Mouse (Mus musculus): ENCODE results near the gene Slit3. TPM values are rescaled to one million over a fixed set of nuclear protein-coding genes. Genes with fewer than 3 reads are reported as not detected.

Gene Slit3
- total and polyA plus RNA-seq, 3 experiments: 0.55 to 4.8 (median 2.8) TPM

DNA sequence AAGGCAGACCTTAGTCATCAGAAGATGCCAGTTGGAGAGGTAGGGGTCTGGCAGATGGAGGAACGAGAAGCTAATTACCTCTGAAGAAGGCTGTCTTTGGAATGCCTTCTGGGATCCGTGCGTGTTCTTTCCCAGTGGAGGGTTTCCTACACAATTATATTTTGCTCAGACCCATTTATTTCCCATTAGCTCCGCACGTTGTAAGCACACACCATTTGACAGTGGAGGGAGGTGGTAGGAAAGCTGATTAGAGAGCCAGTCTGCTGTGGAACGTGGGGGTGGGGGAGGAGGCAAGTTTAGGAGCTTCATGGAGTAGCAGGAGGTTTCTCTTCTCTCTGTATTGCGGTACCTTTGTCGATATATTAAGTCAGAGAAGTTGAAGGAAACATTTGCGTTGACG, 530.3 kb downstream of the Slit3 start:
- in situ Hi-C loops (cut with MboI; ENCODE audit: low pct_ligation_motif_present, low pct_unique_long_range_greater_than_20kb, low sequenced_read_pairs) (loop anchor here (25.0 kb wide), 1 partner anchor 214 kb away; no protein-coding TSS in a partner anchor), dilution Hi-C loops (cut with MboI; ENCODE audit: extremely low pct_ligation_motif_present, extremely low pct_unique_long_range_greater_than_20kb, low sequenced_read_pairs) (no loop called here)
- Histone ChIP-seq H3K4me3 (replicated peaks in 1 of 3; ENCODE audit: low read depth in 2 of 3, low read length in 2 of 3, poor library complexity in 1 of 3) (no peak overlapping the region), H3K4me2 (ENCODE audit: insufficient read depth, low read depth, poor library complexity, severe bottlenecking) (no peak overlapping the region), H3K27ac (ENCODE audit: insufficient read depth, low read depth) (no peak overlapping the region), H3K9me3 (replicated peaks; ENCODE audit: low read length) (no peaks in the 10 kb centered on the region), H3K9ac (ENCODE audit: insufficient read depth, low read depth) (no peak overlapping the region), H3K4me1 (ENCODE audit: control insufficient read depth in 1 of 2, insufficient read depth in 2 of 2) (no peaks in the 10 kb centered on the region), H3K27me3 (replicated peaks) (no peaks in the 10 kb centered on the region), H3K36me3 (replicated peaks in 1 of 2; ENCODE audit: control insufficient read depth in 1 of 2, insufficient read depth in 1 of 2, low read length in 1 of 2) (no peaks in the 10 kb centered on the region), H3K79me2 (replicated peaks; ENCODE audit: control insufficient read depth, extremely low read depth, insufficient read depth, poor library complexity, severe bottlenecking) (no peaks in the 10 kb centered on the region)
- TF ChIP-seq UBTF (IDR thresholded peaks at IDR 0.05; ENCODE audit: low read depth, low read length) (no peak), ZC3H11A (IDR thresholded peaks at IDR 0.05; ENCODE audit: low read depth, low read length) (no peak), GABPA (IDR thresholded peaks at IDR 0.05; ENCODE audit: insufficient replicate concordance, low read depth, low read length) (no peak), NRF1 (IDR thresholded peaks at IDR 0.05; ENCODE audit: low read depth, low read length) (no peak), CTCF (conservative IDR thresholded peaks at IDR 0.05 in 1 of 2, IDR thresholded peaks at IDR 0.05 in 1 of 2; ENCODE audit: low read depth in 2 of 2, low read length in 2 of 2) (no peak), NELFE (IDR thresholded peaks at IDR 0.05; ENCODE audit: low read depth, low read length) (no peak), TBP (conservative IDR thresholded peaks at IDR 0.05; ENCODE audit: low read depth, low read length) (no peak), JUND (conservative IDR thresholded peaks at IDR 0.05; ENCODE audit: low read depth, low read length) (no peak), IRF4 (IDR thresholded peaks at IDR 0.05; ENCODE audit: low read depth, low read length) (no peak), ZNF384 (IDR thresholded peaks at IDR 0.05; ENCODE audit: low read depth, low read length) (no peak), KAT2A (IDR thresholded peaks at IDR 0.05; ENCODE audit: insufficient replicate concordance, low read length) (no peak), TCF12 (IDR thresholded peaks at IDR 0.05; ENCODE audit: low read depth, low read length) (no peak)
- DNase-seq (ENCODE audit: extremely low read depth): no peak

DNA sequence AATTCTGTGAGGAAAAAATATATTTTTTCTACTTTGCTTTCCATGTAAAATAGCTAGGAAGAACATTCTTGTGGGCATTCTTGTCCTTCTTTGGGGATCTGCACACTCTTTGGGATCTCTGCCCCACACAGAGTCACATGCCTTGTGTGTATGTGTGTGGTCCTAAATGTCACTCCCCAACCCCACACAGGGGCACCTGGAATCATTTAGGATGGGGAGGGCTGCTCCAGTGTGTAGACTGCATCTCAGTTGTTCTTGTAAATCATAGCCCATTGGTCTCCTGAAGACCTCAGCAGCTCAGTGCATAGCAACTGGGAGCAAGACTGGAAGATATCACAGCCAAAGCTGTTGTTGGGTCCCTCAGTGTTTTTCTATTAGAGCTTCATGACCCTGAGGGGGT, 534.8 kb downstream of the Slit3 start:
- H3K4me1 ChIP-seq (ENCODE audit: control insufficient read depth in 1 of 2, insufficient read depth in 2 of 2): peaks cover 3 to 11% of the 10 kb centered on the region in 2 experiments
- H3K79me2 ChIP-seq (replicated peaks; ENCODE audit: control insufficient read depth, extremely low read depth, insufficient read depth, poor library complexity, severe bottlenecking): no peaks in the 10 kb centered on the region
- no peak overlapping the region for H3K4me2 ChIP-seq (ENCODE audit: insufficient read depth, low read depth, poor library complexity, severe bottlenecking)
- no peaks in the 10 kb centered on the region for H3K27me3 ChIP-seq (replicated peaks)
- dilution Hi-C loops (cut with MboI; ENCODE audit: extremely low pct_ligation_motif_present, extremely low pct_unique_long_range_greater_than_20kb, low sequenced_read_pairs) (no loop called here), in situ Hi-C loops (cut with MboI; ENCODE audit: low pct_ligation_motif_present, low pct_unique_long_range_greater_than_20kb, low sequenced_read_pairs) (loop anchor here (25.0 kb wide), 1 partner anchor 219 kb away; no protein-coding TSS in a partner anchor)
- H3K4me3 ChIP-seq (replicated peaks in 1 of 3; ENCODE audit: low read depth in 2 of 3, low read length in 2 of 3, poor library complexity in 1 of 3): no peak overlapping the region
- DNase-seq (ENCODE audit: extremely low read depth): no peak
- H3K9ac ChIP-seq (ENCODE audit: insufficient read depth, low read depth): no peak overlapping the region
- H3K36me3 ChIP-seq (replicated peaks in 1 of 2; ENCODE audit: control insufficient read depth in 1 of 2, insufficient read depth in 1 of 2, low read length in 1 of 2): no peaks in the 10 kb centered on the region
- no peak for TF ChIP-seq TCF12 (IDR thresholded peaks at IDR 0.05; ENCODE audit: low read depth, low read length)
- no peak for TF ChIP-seq JUND (conservative IDR thresholded peaks at IDR 0.05; ENCODE audit: low read depth, low read length)
- no peak for TF ChIP-seq HCFC1 (IDR thresholded peaks at IDR 0.05; ENCODE audit: low read depth, low read length)
- TF ChIP-seq CHD1 (IDR thresholded peaks at IDR 0.05; ENCODE audit: low read depth, low read length): no peak
- TF ChIP-seq KAT2A (IDR thresholded peaks at IDR 0.05; ENCODE audit: insufficient replicate concordance, low read length): no peak
- TF ChIP-seq ETS1 (conservative IDR thresholded peaks at IDR 0.05; ENCODE audit: low read depth, low read length): no peak
- no peak for TF ChIP-seq RCOR1 (conservative IDR thresholded peaks at IDR 0.05; ENCODE audit: low read depth, low read length)
- no peak for TF ChIP-seq NELFE (IDR thresholded peaks at IDR 0.05; ENCODE audit: low read depth, low read length)
- no peak for TF ChIP-seq SIN3A (IDR thresholded peaks at IDR 0.05; ENCODE audit: low read length)
- no peak for TF ChIP-seq ZNF384 (IDR thresholded peaks at IDR 0.05; ENCODE audit: low read depth, low read length)
- no peak for TF ChIP-seq MEF2A (IDR thresholded peaks at IDR 0.05; ENCODE audit: borderline replicate concordance, low read depth, low read length)
- TF ChIP-seq MAZ (IDR thresholded peaks at IDR 0.05; ENCODE audit: low read depth, low read length): no peak
- TF ChIP-seq IRF4 (IDR thresholded peaks at IDR 0.05; ENCODE audit: low read depth, low read length): no peak
- no peak for TF ChIP-seq ZKSCAN1 (IDR thresholded peaks at IDR 0.05; ENCODE audit: borderline replicate concordance, low read depth, low read length)
- no peak overlapping the region for H3K27ac ChIP-seq (ENCODE audit: insufficient read depth, low read depth)
- no peaks in the 10 kb centered on the region for H3K9me3 ChIP-seq (replicated peaks; ENCODE audit: low read length)
